Comparison of ENCODE assay signal across 7 mouse cellular contexts in the genomic region with DNA sequence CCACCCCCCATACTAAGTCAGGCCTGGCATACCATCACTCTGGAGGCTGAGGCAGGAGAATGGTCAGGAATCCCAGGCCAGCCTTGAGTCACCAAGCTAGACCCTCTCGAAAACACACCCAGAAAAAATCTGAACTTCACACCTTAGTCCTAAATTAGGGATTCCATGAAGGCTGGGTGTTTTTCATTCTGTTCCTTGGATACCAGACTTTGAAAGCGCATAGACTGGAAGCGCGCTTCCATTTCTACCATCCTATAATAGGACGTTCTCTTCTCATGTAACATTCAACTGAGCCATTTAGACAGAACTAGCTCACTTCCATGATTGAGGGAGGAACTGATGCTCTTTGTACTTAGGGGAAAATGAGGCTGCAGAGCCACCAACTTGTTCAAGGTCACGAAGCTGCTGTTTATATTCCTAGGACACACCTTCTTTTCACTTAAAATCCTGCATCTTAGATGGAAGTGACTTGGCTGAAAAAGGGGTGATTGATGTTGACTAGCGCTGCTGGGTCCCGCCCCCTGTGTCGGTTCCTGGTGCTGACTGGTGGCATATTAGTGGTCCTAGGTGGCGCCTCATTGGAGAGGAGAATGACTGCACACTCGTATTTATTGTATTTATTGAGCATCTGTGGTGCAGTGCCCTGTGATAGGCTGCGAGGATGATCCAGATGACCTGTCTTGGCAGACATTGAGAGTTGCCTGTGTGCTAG. TPM values are rescaled to one million over a fixed set of nuclear protein-coding genes. Genes with fewer than 3 reads are reported as not detected.
DNase-seq lines count a peak whose midpoint lies in the region; ATAC-seq and TF ChIP-seq lines count a peak whose summit lies in the region.

No protein-coding gene starts in this region.

- DNase-seq in lung, embryonic 14.5 days, result peak; percentile 28
- no peak for DNase-seq in lung, postnatal 25 days (ENCODE audit: low spot score)
- DNase-seq in brain, adult 2 months (ENCODE audit: low read depth, low spot score), result peak; percentile 54
- peak; percentile 36 to 48 for DNase-seq in left cerebral cortex, postnatal 25 days (ENCODE audit: low spot score in 2 of 2)
- peak; percentile 54 for DNase-seq in midbrain, postnatal 0 days (ENCODE audit: low spot score)
- DNase-seq in spleen, adult 18-20 months, result no peak

- peak overlapping the region; percentile 84 for H3K9ac ChIP-seq in lung, embryonic 14.5 days
- H3K9ac ChIP-seq in forebrain, embryonic 15.5 days (replicated peaks), result peak overlapping the region; percentile 63; the same call in 1 of the 2 replicates
- peak overlapping the region; percentile 64; the same call in 1 of the 2 replicates for H3K9ac ChIP-seq in midbrain, postnatal 0 days (replicated peaks; ENCODE audit: low read length, poor library complexity, severe bottlenecking)

- H3K4me1 ChIP-seq in lung, embryonic 14.5 days (ENCODE audit: insufficient read depth), result peaks cover 16% of the 10 kb centered on the region; the same call in 1 of the 2 replicates
- H3K4me1 ChIP-seq in forebrain, embryonic 15.5 days, result peaks cover 15% of the 10 kb centered on the region
- 0 out of 2 replicates have a peak, but pooled peaks cover 6% of the 10 kb centered on the region for H3K4me1 ChIP-seq in midbrain, postnatal 0 days (ENCODE audit: insufficient read depth, low read length)

- intact Hi-C loops in left cerebral cortex, postnatal 25 days (cut with DNase I), result loop anchor here (2.0 kb wide), 1 partner anchor 144 kb away; no protein-coding TSS in a partner anchor

- peak; percentile 14; the same call in 1 of the 2 replicates for ATAC-seq in lung, embryonic 14.5 days (ENCODE audit: insufficient read depth)
- peak; percentile 5; the same call in 1 of the 2 replicates for ATAC-seq in forebrain, embryonic 15.5 days (replicated peaks)
- no peak for ATAC-seq in midbrain, postnatal 0 days (ENCODE audit: low FRiP score)

- TF ChIP-seq CTCF in lung, embryonic 14.5 days (IDR thresholded peaks at IDR 0.05; ENCODE audit: low read depth), result no peak
- TF ChIP-seq CTCF in midbrain, postnatal 0 days (IDR thresholded peaks at IDR 0.05), result peak; percentile 30; the same call in 1 of the 2 replicates

- H3K9me3 ChIP-seq in lung, embryonic 14.5 days (ENCODE audit: low read depth, low read length), result no peaks in the 10 kb centered on the region
- H3K9me3 ChIP-seq in forebrain, embryonic 15.5 days, result no peaks in the 10 kb centered on the region
- no peaks in the 10 kb centered on the region for H3K9me3 ChIP-seq in midbrain, postnatal 0 days (ENCODE audit: low read length)

- no peaks in the 10 kb centered on the region for H3K27me3 ChIP-seq in lung, embryonic 14.5 days (ENCODE audit: insufficient read depth, low read length)
- H3K27me3 ChIP-seq in forebrain, embryonic 15.5 days, result no peaks in the 10 kb centered on the region
- no peaks in the 10 kb centered on the region for H3K27me3 ChIP-seq in midbrain, postnatal 0 days (ENCODE audit: insufficient read depth, low read length)

- H3K36me3 ChIP-seq in lung, embryonic 14.5 days (ENCODE audit: insufficient read depth), result peaks cover 26% of the 10 kb centered on the region; the same call in 1 of the 2 replicates
- H3K36me3 ChIP-seq in forebrain, embryonic 15.5 days, result peaks cover 16% of the 10 kb centered on the region; the same call in 1 of the 2 replicates
- peaks cover 13% of the 10 kb centered on the region; the same call in 1 of the 2 replicates for H3K36me3 ChIP-seq in midbrain, postnatal 0 days (ENCODE audit: insufficient read depth, low read length)

- H3K4me2 ChIP-seq in lung, embryonic 14.5 days, result peak overlapping the region; percentile 79
- peak overlapping the region; percentile 83 for H3K4me2 ChIP-seq in forebrain, embryonic 15.5 days (replicated peaks)
- peak overlapping the region; percentile 61 for H3K4me2 ChIP-seq in midbrain, postnatal 0 days (ENCODE audit: low read depth, low read length, poor library complexity, severe bottlenecking)

- WGBS in lung, embryonic 14.5 days, result 61% methylated on average over 12 of the region's 12 CpGs
- WGBS in forebrain, embryonic 15.5 days, result 71% methylated on average over 12 of the region's 12 CpGs
- 72% methylated on average over 12 of the region's 12 CpGs for WGBS in midbrain, postnatal 0 days

- no peak overlapping the region for H3K27ac ChIP-seq in lung, embryonic 14.5 days (ENCODE audit: low read depth)
- H3K27ac ChIP-seq in forebrain, embryonic 15.5 days (replicated peaks), result peak overlapping the region; percentile 79
- H3K27ac ChIP-seq in midbrain, postnatal 0 days (ENCODE audit: low read depth, low read length), result peak overlapping the region; percentile 88

- H3K4me3 ChIP-seq in lung, embryonic 14.5 days (ENCODE audit: low read depth, low read length), result peak overlapping the region; percentile 71
- H3K4me3 ChIP-seq in forebrain, embryonic 15.5 days, result peak overlapping the region; percentile 77
- peak overlapping the region; percentile 63 for H3K4me3 ChIP-seq in midbrain, postnatal 0 days (ENCODE audit: low read depth, low read length)

RNA-seq across cellular contexts. Expression of a gene that starts 0.9 kb away (rescaled TPM):
- polyA plus RNA-seq in lung, embryonic 14.5 days (2014; fragmentation: Nextera tagmentation; extraction: Ambion mirVana), result 64.5 and 67.5 TPM in 2 replicates
- polyA plus RNA-seq in forebrain, embryonic 15.5 days (2015; fragmentation: Nextera tagmentation; extraction: Ambion mirVana), result 52.6 and 55.3 TPM in 2 replicates
- 10 to 100 TPM; 31.0 to 34.8 TPM for total RNA-seq in left cerebral cortex, postnatal 25 days (2021)
- total RNA-seq in midbrain, postnatal 0 days (2014; rRNA removed), result 35.5 and 50.6 TPM in 2 replicates
- 35.9 and 38.1 TPM in 2 replicates for polyA plus RNA-seq in midbrain, postnatal 0 days (2015; fragmentation: Nextera tagmentation; extraction: Ambion mirVana)

RNA-seq across cellular contexts. Expression of a gene that starts 20.1 kb away (rescaled TPM):
- 12.5 and 12.8 TPM in 2 replicates for polyA plus RNA-seq in lung, embryonic 14.5 days (2014; fragmentation: Nextera tagmentation; extraction: Ambion mirVana)
- 1.5 and 2.2 TPM in 2 replicates for polyA plus RNA-seq in forebrain, embryonic 15.5 days (2015; fragmentation: Nextera tagmentation; extraction: Ambion mirVana)
- total RNA-seq in left cerebral cortex, postnatal 25 days (2021), result 10 to 100 TPM; 11.0 to 12.7 TPM
- total RNA-seq in midbrain, postnatal 0 days (2014; rRNA removed), result 0.38 and 2.4 TPM in 2 replicates
- polyA plus RNA-seq in midbrain, postnatal 0 days (2015; fragmentation: Nextera tagmentation; extraction: Ambion mirVana), result 5.5 and 6.1 TPM in 2 replicates

Comparison
In these comparisons a context has a peak if more than half of its experiments do, and no peak if none do; other contexts are left out.
1. DNase-seq: peak in lung, embryonic 14.5 days (single experiment), brain, adult 2 months (single experiment), left cerebral cortex, postnatal 25 days (2 of 2) and midbrain, postnatal 0 days (single experiment); none in lung, postnatal 25 days (single experiment) and spleen, adult 18-20 months (0 of 2).
2. Peak in every context shown above with its lines, with median percentiles within 50 percentile points of each other: H3K4me2 ChIP-seq, H3K4me3 ChIP-seq and H3K9ac ChIP-seq.